Mouse (Mus musculus) cortical plate, adult 2 months (tissue): ENCODE measurements at regions not wholly inside any gene's neighbourhood (a gene's known extent, or its start where the extent isn't known, plus 50 kb on each side); places are given as distances from the start of the nearest gene placed in this dataset.

ENCODE experiments used
- CTCF ChIP-seq: fragments of 200-500 bp; IDR thresholded peaks from 2 replicates; pipeline ENCODE4 v1.5.1; 2011; ENCODE audit warnings: mild to moderate bottlenecking, control low read depth, low read length; ENCODE audit not compliant: insufficient read depth; ENCODE audit errors: extremely low read depth
- POLR2A ChIP-seq: fragments of 200-500 bp; IDR thresholded peaks from 2 replicates; pipeline ENCODE4 v1.6.1; 2011; ENCODE audit warnings: mild to moderate bottlenecking, low read length, control low read depth; ENCODE audit not compliant: insufficient read depth; ENCODE audit errors: extremely low read depth

DNA sequence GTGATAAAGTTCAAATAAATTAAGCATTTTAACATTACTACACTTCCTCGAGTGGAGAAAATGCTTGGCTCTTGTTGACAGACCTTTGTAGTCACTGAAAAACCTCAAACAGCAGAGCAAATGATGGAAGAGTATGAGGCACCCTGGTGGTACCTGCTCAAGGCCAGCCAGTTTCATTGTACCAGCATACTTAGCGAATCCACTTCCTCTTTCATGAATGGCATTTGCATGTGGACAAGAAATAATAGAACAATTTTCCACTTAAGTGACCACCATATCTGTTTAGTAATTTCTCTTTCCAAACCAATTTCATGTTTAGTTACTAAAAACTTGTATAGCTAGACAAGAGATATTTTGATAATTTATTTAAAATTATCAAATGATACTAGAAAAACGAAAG is 1231.3 kb downstream of the Dnajb9 start:
- no peak for TF ChIP-seq CTCF
- no peak for TF ChIP-seq POLR2A
